Mouse (Mus musculus) forebrain, postnatal 0 days (tissue): ENCODE measurements around the gene Mrpl39. TPM values are rescaled to one million over a fixed set of nuclear protein-coding genes. Genes with fewer than 3 reads are reported as not detected.

Source experiments
- ATAC-seq: fragments of 200-750 bp; cut with Nextera tagmentation; 2 replicates; pipeline ENCODE4 v1.8.0; 2017; ENCODE audit warnings: mild to moderate bottlenecking, moderate library complexity
- DNase-seq: peaks from one replicate; pipeline ENCODE4 v3.0.0-alpha.2; 2015
- H3K27ac ChIP-seq: fragments of 300-500 bp; sonication (generic); 2 replicates; pipeline ENCODE4 v1.5.1; 2014; ENCODE audit warnings: low read depth, mild to moderate bottlenecking, antibody characterized with exemption, low read length, moderate library complexity, mixed read lengths
- H3K27me3 ChIP-seq: fragments of 300-500 bp; sonication (generic); 2 replicates; pipeline ENCODE4 v1.6.1; 2014; ENCODE audit warnings: mild to moderate bottlenecking, low read length, mixed read lengths; ENCODE audit not compliant: insufficient read depth
- H3K36me3 ChIP-seq: fragments of 300-500 bp; sonication (generic); 2 replicates; pipeline ENCODE4 v1.6.1; 2014; ENCODE audit warnings: mild to moderate bottlenecking, moderate library complexity; ENCODE audit not compliant: insufficient read depth
- H3K4me1 ChIP-seq: fragments of 300-500 bp; sonication (generic); 2 replicates; pipeline ENCODE4 v1.6.1; 2014; ENCODE audit warnings: antibody characterized with exemption; ENCODE audit not compliant: insufficient read depth
- H3K4me2 ChIP-seq: fragments of 300-500 bp; sonication (generic); 2 replicates; pipeline ENCODE4 v1.6.1; 2014; ENCODE audit warnings: low read depth, mild to moderate bottlenecking, moderate library complexity
- H3K4me3 ChIP-seq: fragments of 300-500 bp; sonication (generic); 2 replicates; pipeline ENCODE4 v1.5.1; 2014; ENCODE audit warnings: low read depth, low read length, mixed read lengths
- H3K9ac ChIP-seq: fragments of 300-500 bp; sonication (generic); 2 replicates; pipeline ENCODE4 v1.6.1; 2014; ENCODE audit warnings: mild to moderate bottlenecking
- H3K9me3 ChIP-seq: fragments of 300-500 bp; sonication (generic); 2 replicates; pipeline ENCODE4 v1.6.1; 2016; ENCODE audit warnings: low read length
- CTCF ChIP-seq: sonication (generic); IDR thresholded peaks from 2 replicates; pipeline ENCODE4 v1.5.1; 2016; ENCODE audit warnings: antibody characterized with exemption, control low read depth, low read depth
- whole genome bisulfite sequencing: fragments of 180-500 bp; shearing (Covaris S2); extraction: QIAGEN DNeasy Blood & Tissue Kit; methylation state at CpG from one replicate; pipeline ENCODE4 v1.1.7; 2014; 5-methylcytosine and 5-hydroxymethylcytosine counted together
- polyA plus RNA-seq: library from polyadenylated mRNA; unstranded; fragments of >200 nt; fragmentation: Nextera tagmentation; extraction: Ambion mirVana; gene quantifications from 2 replicates; pipeline ENCODE4 v1.2.1, GENCODE M21; 2015
- total RNA-seq: library from RNA; depleted of rRNA; stranded (reverse); fragments of >200 nt; gene quantifications from 2 replicates; pipeline ENCODE4 v1.2.3, GENCODE M21; 2014

The Mrpl39 gene
- total and polyA plus RNA-seq, 2 experiments from 2014 or later, result 34.5 to 37.8 TPM

DNA sequence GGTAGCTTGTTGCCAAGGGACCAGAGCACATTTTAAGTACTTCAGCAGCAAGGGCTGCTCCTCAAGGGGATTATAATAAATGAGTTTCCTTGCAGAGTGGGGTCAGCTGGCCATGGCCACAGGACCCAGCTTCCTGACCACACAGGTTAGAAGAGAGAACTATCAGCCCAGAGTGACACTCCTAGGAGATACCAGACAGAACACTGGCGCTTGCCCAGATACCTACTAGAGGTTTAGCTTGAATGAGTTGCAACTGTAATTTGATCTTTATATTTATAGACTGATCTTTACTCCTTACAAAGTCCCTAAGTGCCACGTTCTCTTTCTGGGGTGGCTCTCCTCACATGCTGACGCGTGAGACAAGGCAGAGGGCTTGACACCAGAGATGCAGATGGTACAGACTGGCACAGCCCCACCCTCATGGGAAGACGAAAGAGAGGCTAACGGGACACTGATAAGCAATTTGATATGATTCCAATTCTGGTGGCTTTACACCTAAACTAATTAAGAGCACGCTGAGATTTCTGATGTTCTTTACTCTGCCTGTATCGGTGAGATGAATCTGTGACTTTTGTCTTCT lies 30.8 kb downstream of the Mrpl39 start:
- no peaks in the 10 kb centered on the region for H3K9me3 ChIP-seq
- H3K27ac ChIP-seq, result no peak overlapping the region
- H3K27me3 ChIP-seq, result peaks cover 17% of the 10 kb centered on the region
- no peaks in the 10 kb centered on the region for H3K36me3 ChIP-seq
- no peak overlapping the region for H3K9ac ChIP-seq
- no peak for TF ChIP-seq CTCF
- DNase-seq, result no peak
- WGBS, result 61% methylated on average over 8 of the region's 8 CpGs
- H3K4me2 ChIP-seq, result no peak overlapping the region
- H3K4me3 ChIP-seq, result no peak overlapping the region
- ATAC-seq, result no peak
- H3K4me1 ChIP-seq, result no peaks in the 10 kb centered on the region

DNA sequence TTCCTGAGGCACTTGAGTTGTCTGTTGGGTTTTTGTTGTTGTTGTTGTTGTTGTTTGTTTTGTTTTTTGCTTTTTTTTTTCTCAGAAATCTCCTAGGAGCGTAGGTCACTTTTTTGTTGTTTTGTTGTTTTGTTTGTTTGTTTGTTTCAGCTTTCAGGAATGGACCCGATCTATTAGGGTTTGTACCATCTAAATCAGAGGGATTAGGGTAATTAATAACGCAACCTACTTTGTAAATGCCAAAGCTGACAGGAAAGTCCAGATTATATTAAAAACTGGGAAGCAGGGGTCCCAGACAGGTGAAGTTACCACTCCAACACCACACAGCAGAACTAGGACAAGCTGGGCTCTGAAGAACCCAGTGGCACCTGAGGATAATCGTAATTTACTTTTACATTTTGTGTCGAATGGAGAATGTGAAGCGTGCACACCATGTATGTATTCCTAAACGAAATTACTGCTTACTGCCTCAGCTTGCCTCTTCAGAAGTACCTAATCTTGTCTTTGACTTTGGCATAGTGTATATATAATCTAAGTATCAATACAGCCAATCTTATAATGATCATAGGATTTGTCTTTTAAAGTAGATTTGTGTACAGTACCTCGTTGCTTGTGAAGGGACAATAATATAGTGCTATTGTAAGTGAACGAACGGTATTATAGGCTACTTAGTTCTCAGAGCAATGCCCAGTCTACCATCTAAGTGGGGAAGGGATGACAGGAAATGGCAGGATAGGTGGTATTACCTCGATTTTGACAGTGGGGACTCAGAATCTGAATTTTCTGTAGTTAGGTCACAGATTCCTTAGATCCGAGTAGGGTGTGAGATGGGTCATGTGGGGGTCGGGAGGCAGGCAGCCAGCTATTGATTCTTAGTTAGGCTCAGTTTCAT lies 31.5 kb downstream of the Mrpl39 start:
- DNase-seq, result no peak
- Histone ChIP-seq H3K9me3 (no peaks in the 10 kb centered on the region), H3K4me3 (peak overlapping the region; percentile 49; the same call in 1 of the 2 replicates), H3K36me3 (no peaks in the 10 kb centered on the region), H3K4me2 (peak overlapping the region; percentile 99), H3K4me1 (no peaks in the 10 kb centered on the region), H3K9ac (no peak overlapping the region), H3K27me3 (peaks cover 17% of the 10 kb centered on the region), H3K27ac (no peak overlapping the region)
- ATAC-seq, result no peak
- no peak for TF ChIP-seq CTCF
- 62% methylated on average over 13 of the region's 13 CpGs for WGBS

DNA sequence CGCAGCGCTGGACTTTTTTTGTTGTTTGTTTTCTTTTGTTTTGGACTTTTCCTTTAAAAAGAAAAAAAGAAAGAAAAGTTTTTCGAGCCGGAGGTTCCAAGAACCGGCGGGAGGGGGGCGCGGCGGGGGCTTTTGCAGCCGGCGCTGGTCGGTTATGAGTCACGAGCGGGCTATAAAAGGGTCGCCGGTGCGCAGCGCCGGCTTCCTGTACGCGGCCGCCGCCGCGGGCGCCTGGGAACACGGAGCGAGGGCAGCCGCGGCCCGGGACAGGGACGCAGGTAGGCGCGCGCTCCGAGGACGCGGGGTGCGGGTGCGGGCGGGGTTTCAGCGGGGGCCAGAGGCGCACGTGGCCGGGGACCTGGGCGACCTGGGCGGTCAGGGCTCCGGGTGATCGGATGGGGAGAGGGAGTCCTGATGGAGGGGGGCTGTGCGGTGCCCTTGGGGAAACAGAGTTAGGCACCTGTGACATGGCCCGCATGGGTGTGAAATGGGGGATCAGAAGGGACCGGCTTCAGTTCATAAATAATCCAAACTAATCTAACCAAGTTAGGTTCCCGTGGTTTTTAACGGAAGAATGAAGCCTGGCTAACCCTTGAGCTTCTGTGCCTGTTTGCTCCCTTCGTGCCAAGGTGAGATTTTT lies 32.3 kb downstream of the Mrpl39 start:
- TF ChIP-seq CTCF, result no peak
- peak; percentile 6 for DNase-seq

DNA sequence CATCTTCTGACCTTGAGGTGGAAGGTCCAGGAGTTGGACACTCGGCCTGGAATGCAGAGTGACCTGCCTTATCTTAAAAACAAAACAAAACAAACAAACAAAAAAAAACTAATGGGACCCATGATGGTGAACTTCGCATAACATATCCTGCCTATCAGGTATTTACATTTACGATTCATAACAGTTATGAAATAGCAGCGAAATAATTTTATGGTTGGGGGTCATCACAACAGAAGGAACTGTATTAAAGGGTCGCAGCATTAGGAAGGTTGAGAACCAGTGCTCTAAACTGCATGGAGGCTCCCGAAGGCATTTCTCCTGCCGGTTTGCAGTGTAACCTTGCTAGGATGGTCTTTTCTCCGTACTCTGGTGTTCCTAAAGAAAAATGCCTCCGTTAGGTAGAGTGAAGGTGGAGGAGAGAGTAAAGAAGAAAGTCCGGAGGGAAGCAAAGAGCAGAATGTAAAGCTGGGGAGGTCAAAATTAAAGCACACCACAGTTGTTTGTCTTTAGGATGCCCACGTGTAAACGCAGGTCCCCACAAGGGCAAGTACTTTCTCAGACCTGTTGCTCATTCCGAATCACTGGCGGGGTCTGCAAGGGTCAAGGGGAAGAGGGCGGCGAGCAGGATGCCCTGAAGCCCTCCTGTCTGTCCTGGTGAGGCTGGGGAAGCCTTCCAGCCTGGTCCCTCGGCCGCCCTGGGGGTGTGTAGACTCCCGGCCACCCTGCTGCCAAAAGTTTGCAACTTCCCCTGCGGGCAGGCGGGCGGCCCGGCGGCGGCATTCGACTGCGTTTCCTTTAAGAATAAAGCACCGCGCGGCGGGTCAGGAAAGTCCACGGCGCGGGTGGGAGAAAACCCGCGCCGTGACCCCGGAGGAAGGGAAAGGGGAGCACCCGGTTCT lies 33.1 kb downstream of the Mrpl39 start:
- DNase-seq, result no peak
- no peaks in the 10 kb centered on the region for H3K36me3 ChIP-seq
- peaks cover 17% of the 10 kb centered on the region for H3K27me3 ChIP-seq
- H3K27ac ChIP-seq, result no peak overlapping the region
- no peak overlapping the region for H3K9ac ChIP-seq
- H3K4me2 ChIP-seq, result peak overlapping the region; percentile 99
- H3K4me1 ChIP-seq, result no peaks in the 10 kb centered on the region
- peak; percentile 18; the same call in 1 of the 2 replicates for ATAC-seq
- TF ChIP-seq CTCF, result no peak
- 13% methylated on average over 39 of the region's 39 CpGs for WGBS
- H3K9me3 ChIP-seq, result no peaks in the 10 kb centered on the region
- peak overlapping the region; percentile 49 for H3K4me3 ChIP-seq

More for the DNA sequence above, 32.3 kb downstream of the Mrpl39 start:
- Histone ChIP-seq H3K9ac (peak overlapping the region; percentile 37), H3K4me1 (no peaks in the 10 kb centered on the region), H3K27ac (no peak overlapping the region), H3K9me3 (no peaks in the 10 kb centered on the region), H3K27me3 (peaks cover 17% of the 10 kb centered on the region), H3K4me2 (peak overlapping the region; percentile 99), H3K4me3 (peak overlapping the region; percentile 49), H3K36me3 (no peaks in the 10 kb centered on the region)
- WGBS, result 1% methylated on average over 54 of the region's 55 CpGs
- ATAC-seq, result peak; percentile 65

DNA sequence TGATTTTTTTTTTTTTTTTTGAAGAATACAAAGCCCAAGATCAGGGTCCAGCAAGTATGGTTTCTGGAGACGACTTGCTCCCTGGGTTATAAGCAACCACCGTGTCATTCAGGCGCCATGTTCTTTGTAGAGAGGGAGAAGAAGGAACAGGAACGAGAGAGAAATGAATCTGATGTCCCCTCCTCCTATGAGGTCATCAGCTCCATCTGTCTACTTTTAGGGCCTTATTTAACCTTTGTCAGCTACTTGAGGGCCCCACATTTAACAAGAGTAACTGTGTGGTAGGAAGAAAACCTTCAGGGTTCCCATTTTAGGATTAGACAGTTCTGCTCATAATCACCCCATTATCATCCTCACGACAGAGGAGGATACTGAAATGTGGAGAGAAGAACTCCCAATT lies 34.5 kb downstream of the Mrpl39 start:
- 87% methylated on average over 5 of the region's 5 CpGs for WGBS
- Histone ChIP-seq H3K36me3 (no peaks in the 10 kb centered on the region), H3K9me3 (no peaks in the 10 kb centered on the region), H3K4me2 (no peak overlapping the region), H3K27me3 (peaks cover 17% of the 10 kb centered on the region), H3K9ac (no peak overlapping the region), H3K4me3 (no peak overlapping the region), H3K27ac (no peak overlapping the region), H3K4me1 (no peaks in the 10 kb centered on the region)
- TF ChIP-seq CTCF, result no peak
- DNase-seq, result no peak
- ATAC-seq, result no peak

DNA sequence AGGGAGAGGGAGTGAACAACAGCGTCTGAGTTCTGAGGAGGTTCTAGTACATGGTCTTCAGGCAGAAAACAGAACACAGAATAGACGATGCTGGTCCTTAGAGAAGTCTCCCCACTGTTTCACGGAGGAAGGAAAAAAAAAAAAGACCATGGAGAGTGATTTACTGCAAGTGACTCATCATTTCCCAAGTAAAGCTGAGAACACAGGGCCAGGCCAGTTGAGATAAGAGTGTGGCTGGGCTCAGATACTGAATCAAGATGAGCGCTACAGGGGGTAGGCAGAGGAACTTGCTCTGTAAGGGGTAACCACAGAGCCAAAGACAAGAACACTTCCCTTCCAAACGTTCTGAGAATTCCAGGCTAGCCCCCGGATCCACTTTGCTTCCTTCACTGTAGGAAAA lies 36.8 kb downstream of the Mrpl39 start:
- H3K9ac ChIP-seq, result no peak overlapping the region
- 79% methylated on average over 6 of the region's 6 CpGs for WGBS
- no peaks in the 10 kb centered on the region for H3K4me1 ChIP-seq
- no peak overlapping the region for H3K27ac ChIP-seq
- no peak for ATAC-seq
- DNase-seq, result no peak
- no peak for TF ChIP-seq CTCF
- H3K4me2 ChIP-seq, result no peak overlapping the region
- H3K9me3 ChIP-seq, result no peaks in the 10 kb centered on the region
- no peaks in the 10 kb centered on the region for H3K36me3 ChIP-seq
- peaks cover 11% of the 10 kb centered on the region; the same call in 1 of the 2 replicates for H3K27me3 ChIP-seq
- no peak overlapping the region for H3K4me3 ChIP-seq
